In the genomic region with DNA sequence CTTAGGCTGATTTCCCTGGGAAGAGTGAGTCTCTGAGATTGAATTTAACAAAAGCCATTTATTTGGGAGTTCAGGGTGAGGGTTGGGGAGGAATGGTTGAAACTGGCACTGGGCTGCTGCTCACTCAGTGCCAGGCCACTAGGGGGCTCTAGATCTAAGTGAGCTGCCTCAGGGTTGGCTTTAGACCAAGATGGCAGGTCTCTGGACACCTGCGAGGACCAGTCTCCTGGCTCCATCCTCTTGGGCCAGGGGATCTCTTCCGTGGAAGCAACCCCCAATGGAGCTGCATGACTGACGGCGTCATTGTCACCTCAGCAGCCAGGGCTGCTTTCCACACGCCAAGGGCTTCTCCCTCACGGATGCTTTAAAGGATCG, we compare ENCODE assay signal across 9 mouse cellular contexts. TPM values are rescaled to one million over a fixed set of nuclear protein-coding genes. Genes with fewer than 3 reads are reported as not detected.
DNase-seq lines count a peak whose midpoint lies in the region; ATAC-seq and TF ChIP-seq lines count a peak whose summit lies in the region.
"Had no signal": no experiment of that assay in that cellular context is flagged by ENCODE, and none has a peak within 500 bp of the region (broad histone marks: within the 10 kb centered on the region; RNA-seq: fewer than 3 reads in every experiment).

No protein-coding gene starts in this region.

- H3K36me3 ChIP-seq in kidney, embryonic 14.5 days (ENCODE audit: control insufficient read depth, insufficient read depth, low read length): no peaks in the 10 kb centered on the region
- H3K36me3 ChIP-seq in E14TG2a.4 (ENCODE audit: insufficient read depth, low read length): no peaks in the 10 kb centered on the region
- no peaks in the 10 kb centered on the region for H3K36me3 ChIP-seq in kidney, postnatal 0 days (ENCODE audit: insufficient read depth, low read length)

- peak; percentile 44 for DNase-seq in kidney, adult 11 months
- DNase-seq in 3134 (ENCODE audit: extremely low read depth, insufficient read length, low spot score): peak; percentile 56
- DNase-seq in kidney, postnatal 0 days (ENCODE audit: low spot score): no peak
- no peak for DNase-seq in right cerebral cortex, postnatal 10 days (ENCODE audit: low spot score in 2 of 2)
- no peak for DNase-seq in ovary, postnatal 14 days (ENCODE audit: low spot score)
- no peak for DNase-seq in heart, adult 18-20 months

- no peak for ATAC-seq in kidney, embryonic 14.5 days (ENCODE audit: low FRiP score, low TSS enrichment)
- no peak for ATAC-seq in kidney, postnatal 0 days (replicated peaks; ENCODE audit: low FRiP score, low read depth)

- peaks cover 45% of the 10 kb centered on the region for H3K9me3 ChIP-seq in kidney, embryonic 14.5 days (ENCODE audit: control insufficient read depth, low read length)
- H3K9me3 ChIP-seq in E14TG2a.4 (ENCODE audit: low read length): peaks cover 22% of the 10 kb centered on the region; the same call in 1 of the 2 replicates
- H3K9me3 ChIP-seq in kidney, postnatal 0 days (replicated peaks; ENCODE audit: low read length): 0 out of 2 replicates have a peak, but pooled peaks cover 12% of the 10 kb centered on the region

- no peaks in the 10 kb centered on the region for H3K4me1 ChIP-seq in kidney, embryonic 14.5 days (ENCODE audit: control insufficient read depth, insufficient read depth, low read length)
- peaks cover 12% of the 10 kb centered on the region for H3K4me1 ChIP-seq in E14TG2a.4 (replicated peaks; ENCODE audit: low read depth, low read length)
- H3K4me1 ChIP-seq in kidney, postnatal 0 days (replicated peaks; ENCODE audit: insufficient read depth, low read length): no peaks in the 10 kb centered on the region

- no peak overlapping the region for H3K4me3 ChIP-seq in kidney, embryonic 14.5 days (ENCODE audit: low read length)
- no peak overlapping the region for H3K4me3 ChIP-seq in E14TG2a.4 (replicated peaks; ENCODE audit: low read length)
- no peak overlapping the region for H3K4me3 ChIP-seq in kidney, postnatal 0 days (replicated peaks; ENCODE audit: low read depth, low read length)

- peak; percentile 99 for TF ChIP-seq CTCF in E14TG2a.4 (conservative IDR thresholded peaks at IDR 0.05; ENCODE audit: low read length)
- TF ChIP-seq CTCF in kidney, postnatal 0 days (IDR thresholded peaks at IDR 0.05; ENCODE audit: low read depth): peak; percentile 59

- H3K27ac ChIP-seq in kidney, embryonic 14.5 days (ENCODE audit: low read depth, low read length): no peak overlapping the region
- H3K27ac ChIP-seq in kidney, postnatal 0 days: no peak overlapping the region

- no peak overlapping the region for H3K4me2 ChIP-seq in kidney, embryonic 14.5 days (replicated peaks; ENCODE audit: low read depth, low read length)
- no peak overlapping the region for H3K4me2 ChIP-seq in kidney, postnatal 0 days (ENCODE audit: low read length)

- WGBS in kidney, embryonic 14.5 days: 62% methylated on average over 7 of the region's 7 CpGs
- 63% methylated on average over 7 of the region's 7 CpGs for WGBS in kidney, postnatal 0 days

- no peaks in the 10 kb centered on the region for H3K27me3 ChIP-seq in kidney, embryonic 14.5 days (ENCODE audit: control insufficient read depth, insufficient read depth, low read length)
- peaks cover 15% of the 10 kb centered on the region for H3K27me3 ChIP-seq in E14TG2a.4 (ENCODE audit: insufficient read depth, low read length)
- H3K27me3 ChIP-seq in kidney, postnatal 0 days (ENCODE audit: insufficient read depth, low read length): no peaks in the 10 kb centered on the region

- H3K9ac ChIP-seq in kidney, embryonic 14.5 days (ENCODE audit: low read depth, low read length): no peak overlapping the region
- no peak overlapping the region for H3K9ac ChIP-seq in kidney, postnatal 0 days (ENCODE audit: low read depth, low read length)

RNA-seq across cellular contexts. Expression of a gene that starts 7.5 kb away (rescaled TPM):
- polyA plus RNA-seq in kidney, embryonic 14.5 days (2014; fragmentation: Nextera tagmentation; extraction: Ambion mirVana): not detected in 2 replicates
- polyA plus RNA-seq in kidney, postnatal 0 days (2015; fragmentation: Nextera tagmentation; extraction: Ambion mirVana): not detected in 2 replicates
- not detected for total RNA-seq in heart, adult 18-20 months (2021)
- polyA plus RNA-seq: heart, embryonic 16.5 days had no signal

RNA-seq across cellular contexts. Expression of a gene that starts 7.5 kb away (rescaled TPM):
- 98.2 and 175 TPM in 2 replicates for polyA plus RNA-seq in kidney, embryonic 14.5 days (2014; fragmentation: Nextera tagmentation; extraction: Ambion mirVana)
- polyA plus RNA-seq in kidney, postnatal 0 days (2015; fragmentation: Nextera tagmentation; extraction: Ambion mirVana): 56.3 and 62.7 TPM in 2 replicates
- 10 to 100 TPM; 10.6 to 11.0 TPM for total RNA-seq in heart, adult 18-20 months (2021)

RNA-seq across cellular contexts. Expression of a gene that starts 58.1 kb away (rescaled TPM):
- polyA plus RNA-seq in kidney, embryonic 14.5 days (2014; fragmentation: Nextera tagmentation; extraction: Ambion mirVana): 1.4 TPM in 2 replicates
- polyA plus RNA-seq in kidney, postnatal 0 days (2015; fragmentation: Nextera tagmentation; extraction: Ambion mirVana): 0.60 and 0.66 TPM in 2 replicates
- not detected for total RNA-seq in heart, adult 18-20 months (2021)

Comparison
In these comparisons a context has a peak if more than half of its experiments do, and no peak if none do; other contexts are left out.
1. DNase-seq: peak in kidney, adult 11 months (single experiment) and 3134 (single experiment); none in kidney, postnatal 0 days (single experiment), right cerebral cortex, postnatal 10 days (0 of 2), ovary, postnatal 14 days (single experiment) and heart, adult 18-20 months (0 of 2).